Mouse (Mus musculus) cerebellum, adult 11-12 months (tissue): ENCODE data around the gene Ehd1.
A peak's percentile ranks its signal among the peaks of the same experiment; 100 is the strongest.
"Not testable (repeated sequence)": the region's sequence is repeated elsewhere in the genome, so short reads cannot be mapped to it uniquely, and the experiment has no call there.

Experiments used
- DNase-seq: peaks from one replicate; pipeline ENCODE4 v3.0.0; 2022

The Ehd1 gene

DNA sequence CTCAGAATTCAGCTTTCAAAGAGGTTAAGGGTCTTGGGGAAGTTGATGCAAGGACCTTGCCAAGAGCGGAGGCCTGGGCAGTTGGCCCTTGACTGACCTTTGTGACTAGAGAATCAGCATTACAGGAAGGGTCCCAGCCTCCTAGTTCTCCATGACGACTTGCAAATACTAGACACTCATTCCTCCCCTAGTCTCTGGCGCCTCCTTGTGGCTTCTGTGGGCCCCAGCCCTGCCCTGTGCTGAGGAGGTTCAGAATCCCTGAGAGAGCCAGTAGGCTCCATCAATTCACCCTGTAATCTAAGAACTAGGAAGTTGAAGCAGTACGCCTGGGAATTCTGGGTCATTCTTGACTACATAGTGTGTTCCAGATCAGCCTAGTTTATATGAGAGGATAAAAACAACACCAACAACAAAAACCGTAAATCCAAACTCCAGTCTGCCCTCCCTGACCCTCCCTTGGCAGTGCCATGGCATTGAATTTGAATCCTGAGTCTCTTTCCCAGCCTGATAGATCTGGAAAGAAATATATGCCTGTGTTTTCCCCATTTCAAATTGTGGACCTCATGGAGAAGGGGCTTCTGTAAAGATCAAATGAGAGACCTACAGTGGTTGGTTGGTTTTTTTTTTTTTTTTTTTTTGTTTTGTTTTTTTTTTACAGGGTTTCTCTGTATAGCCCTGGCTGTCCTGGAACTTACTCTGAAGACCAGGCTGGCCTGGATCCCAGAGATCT lies 28.4 kb downstream of the Ehd1 start:
- peak; percentile 90 for DNase-seq

DNA sequence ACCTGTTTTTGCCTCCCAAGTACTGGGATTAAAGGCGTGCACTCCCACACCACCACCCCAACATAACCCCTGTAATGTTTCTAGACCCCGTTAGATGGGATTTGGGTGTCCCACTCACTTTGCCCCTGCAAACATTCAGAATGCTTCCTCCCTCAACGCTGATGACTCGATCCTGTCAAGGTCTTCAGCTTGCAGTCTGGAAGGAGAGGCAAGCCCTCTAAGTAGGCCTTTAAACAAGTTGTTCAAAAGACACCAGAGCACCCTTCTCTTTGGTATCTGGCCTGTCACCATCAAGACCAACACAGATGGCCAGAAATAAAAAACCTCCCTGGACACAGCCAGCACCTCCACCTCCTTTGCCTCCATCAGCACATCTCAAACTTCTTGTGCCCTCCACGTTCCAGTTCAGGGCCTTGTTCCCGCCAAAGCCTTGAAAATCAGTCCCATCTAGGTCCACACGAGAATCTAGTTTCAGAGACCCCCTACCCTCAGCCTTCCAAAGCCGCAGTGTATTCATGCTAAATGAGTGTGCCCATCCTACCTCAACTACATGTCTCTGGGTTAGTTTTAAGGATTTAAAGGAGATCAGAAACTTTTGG lies 29.1 kb downstream of the Ehd1 start:
- DNase-seq, result peak; percentile 63

- DNase-seq, result peak; percentile 92
These were observed 29.6 kb downstream of the Ehd1 start, which contains the start of gene Cdc42bpg for GRCm38 (mm10) chr19:6306137-6306551. Cdc42bpg (plus strand) TSS chr19:6306456.

DNA sequence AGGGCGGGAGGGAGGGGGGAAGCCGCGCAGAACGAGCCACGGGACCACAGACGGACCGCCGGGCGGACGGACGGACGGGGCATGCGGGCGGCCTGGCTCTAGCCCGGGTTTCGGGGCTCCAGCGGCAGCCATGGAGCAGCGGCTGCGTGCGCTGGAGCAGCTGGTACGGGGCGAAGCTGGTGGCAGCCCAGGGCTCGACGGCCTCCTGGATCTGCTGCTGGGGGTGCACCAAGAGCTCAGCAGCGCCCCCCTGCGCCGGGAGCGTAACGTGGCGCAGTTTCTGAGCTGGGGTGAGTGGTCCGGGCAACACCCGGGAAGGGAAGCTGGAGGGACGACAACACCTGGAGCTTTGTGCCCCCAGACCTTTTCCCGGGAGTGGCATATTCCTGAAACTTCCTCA lies 30.1 kb downstream of the Ehd1 start:
- peak; percentile 82 for DNase-seq

GRCm38 (mm10) chr19:6307733-6308531 lies 31.4 kb downstream of the Ehd1 start:
- peak; percentile 81 for DNase-seq

DNA sequence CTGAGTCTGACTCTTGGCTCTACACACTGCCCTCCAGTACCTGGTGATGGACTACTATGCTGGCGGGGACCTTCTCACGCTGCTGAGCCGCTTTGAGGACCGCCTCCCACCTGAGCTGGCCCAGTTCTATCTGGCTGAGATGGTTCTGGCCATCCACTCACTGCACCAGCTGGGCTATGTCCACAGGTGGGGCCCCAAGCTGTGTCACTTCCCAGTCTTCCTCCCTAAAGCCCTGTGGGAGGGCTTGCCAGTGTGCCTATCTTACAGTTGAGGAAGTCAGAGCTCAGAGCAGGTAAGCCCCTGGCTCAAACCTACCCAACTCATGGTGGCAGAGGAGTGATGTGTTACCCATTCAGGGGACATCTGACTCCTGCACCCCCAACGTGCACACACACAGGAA lies 33.7 kb downstream of the Ehd1 start:
- DNase-seq, result peak; percentile 75

DNA sequence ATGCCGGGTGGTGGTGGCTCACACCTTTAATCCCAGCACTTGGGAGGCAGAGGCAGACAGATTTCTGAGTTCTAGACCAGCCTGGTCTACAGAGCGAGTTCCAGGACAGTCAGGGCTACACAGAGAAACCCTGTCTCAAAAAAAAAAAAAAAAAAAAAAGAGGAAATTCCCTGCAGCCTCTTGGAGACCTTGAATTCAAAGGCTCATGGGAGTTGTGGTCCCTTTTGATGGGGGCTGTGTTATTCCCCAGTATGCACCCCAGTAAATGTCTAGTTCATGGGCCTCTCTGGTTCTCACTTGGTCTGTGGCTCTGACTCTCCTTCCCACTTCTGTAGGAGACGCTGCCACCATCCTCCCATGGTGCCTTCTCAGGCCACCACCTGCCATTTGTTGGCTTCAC lies 35.3 kb downstream of the Ehd1 start:
- DNase-seq, result not testable (repeated sequence)

DNA sequence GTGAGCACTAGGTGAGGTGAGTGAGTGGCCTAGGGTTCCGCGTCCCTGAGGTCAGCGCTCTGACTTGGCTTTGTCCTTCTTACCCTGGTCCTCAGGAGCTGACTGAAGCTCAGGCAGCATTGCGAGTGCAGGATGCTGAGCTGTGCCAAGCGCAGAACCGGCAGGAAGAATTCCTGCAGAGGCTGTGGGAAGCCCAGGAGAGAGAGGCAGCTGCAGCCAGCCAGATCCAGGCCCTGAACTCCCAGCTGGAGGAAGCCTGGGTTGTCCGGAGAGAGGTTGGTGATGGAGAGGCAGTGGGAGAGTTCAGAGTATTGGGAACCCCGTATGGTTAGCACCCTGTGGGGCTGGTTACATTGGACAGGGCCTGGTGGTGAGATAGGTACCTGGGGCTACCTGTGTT lies 37.3 kb downstream of the Ehd1 start:
- peak; percentile 58 for DNase-seq

DNA sequence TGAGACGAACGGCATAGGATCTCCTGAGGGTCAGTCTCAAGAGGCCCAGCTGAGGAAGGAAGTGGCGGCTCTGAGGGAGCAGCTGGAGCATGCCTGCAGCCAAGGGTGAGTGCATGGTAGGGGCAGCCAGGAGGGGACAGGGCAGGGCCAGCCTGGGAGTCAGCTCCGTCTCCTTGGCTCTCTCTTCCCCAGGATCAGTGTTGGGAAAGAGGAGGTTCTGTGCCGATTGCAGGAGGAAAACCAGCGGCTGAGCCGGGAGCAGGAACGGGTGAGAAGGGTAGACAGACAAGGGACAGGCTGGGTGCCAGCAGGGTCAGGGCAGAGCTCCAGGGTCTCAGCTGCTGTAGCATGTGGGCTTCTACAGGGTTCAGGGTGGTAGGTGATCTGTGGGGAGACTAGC lies 38.0 kb downstream of the Ehd1 start:
- DNase-seq, result peak; percentile 45

GRCm38 (mm10) chr19:6315573-6315972 lies 39.0 kb downstream of the Ehd1 start:
- DNase-seq, result peak; percentile 80

DNA sequence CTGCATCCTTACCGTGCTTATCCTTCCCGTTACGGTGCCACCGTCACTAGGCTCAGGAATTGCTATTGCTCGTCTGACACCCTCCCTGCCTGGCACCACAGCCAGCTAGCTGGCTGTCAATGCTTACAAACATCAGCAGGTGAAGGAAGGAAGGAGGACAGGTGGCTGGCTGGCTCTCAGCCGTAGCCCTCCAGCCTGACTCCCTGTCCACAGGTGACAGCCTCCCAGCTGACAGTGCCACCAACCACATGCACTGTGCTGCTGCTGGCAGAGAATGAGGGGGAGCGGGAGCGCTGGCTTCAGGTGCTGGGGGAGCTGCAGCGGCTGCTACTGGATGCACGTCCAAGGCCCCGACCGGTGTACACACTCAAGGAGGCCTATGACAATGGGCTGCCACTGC lies 41.6 kb downstream of the Ehd1 start:
- no peak for DNase-seq

GRCm38 (mm10) chr19:6321358-6321757 lies 44.8 kb downstream of the Ehd1 start:
- DNase-seq, result no peak

- peak; percentile 22 for DNase-seq
These were observed 45.5 kb downstream of the Ehd1 start for GRCm38 (mm10) chr19:6321786-6322621.

DNA sequence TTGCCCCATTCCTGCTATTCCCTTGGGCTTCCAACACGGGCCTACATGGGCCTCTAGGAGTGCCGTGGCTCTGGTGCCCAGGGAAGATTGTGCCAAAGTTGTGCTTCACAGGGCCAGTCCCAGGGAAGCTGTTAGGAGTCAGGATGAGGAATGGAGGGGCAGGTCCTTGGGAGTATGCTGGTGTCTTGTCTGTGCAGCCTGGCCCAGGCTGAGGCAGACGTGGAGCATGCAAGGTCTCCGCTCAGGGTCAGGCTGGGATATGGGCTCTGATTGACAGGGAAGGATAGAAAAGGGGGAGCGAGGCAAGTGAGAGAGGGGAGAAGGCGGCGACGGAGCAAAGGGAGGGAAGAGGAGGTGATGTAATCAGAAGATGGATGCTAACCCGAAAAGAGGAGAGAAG lies 48.2 kb downstream of the Ehd1 start:
- DNase-seq, result no peak

DNA sequence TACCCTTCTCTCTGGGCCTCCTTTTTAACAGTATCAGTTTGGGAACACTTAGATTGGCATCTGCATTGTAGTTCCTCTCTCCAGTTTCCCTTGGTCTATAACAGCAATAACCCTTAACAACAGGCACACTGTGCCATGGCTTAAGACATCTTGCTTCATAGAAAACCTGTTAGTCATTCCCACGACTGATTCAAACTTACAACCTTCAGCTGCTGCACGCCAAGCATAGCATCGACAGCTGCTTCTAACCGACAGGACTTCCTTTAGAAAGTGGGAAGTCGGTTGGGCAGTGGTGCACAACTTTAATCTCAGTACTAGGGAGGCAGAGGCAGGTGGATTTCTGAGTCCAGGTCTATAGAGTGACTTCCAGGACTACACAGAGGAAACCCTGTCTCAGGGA lies 54.7 kb downstream of the Ehd1 start:
- no peak for DNase-seq

DNA sequence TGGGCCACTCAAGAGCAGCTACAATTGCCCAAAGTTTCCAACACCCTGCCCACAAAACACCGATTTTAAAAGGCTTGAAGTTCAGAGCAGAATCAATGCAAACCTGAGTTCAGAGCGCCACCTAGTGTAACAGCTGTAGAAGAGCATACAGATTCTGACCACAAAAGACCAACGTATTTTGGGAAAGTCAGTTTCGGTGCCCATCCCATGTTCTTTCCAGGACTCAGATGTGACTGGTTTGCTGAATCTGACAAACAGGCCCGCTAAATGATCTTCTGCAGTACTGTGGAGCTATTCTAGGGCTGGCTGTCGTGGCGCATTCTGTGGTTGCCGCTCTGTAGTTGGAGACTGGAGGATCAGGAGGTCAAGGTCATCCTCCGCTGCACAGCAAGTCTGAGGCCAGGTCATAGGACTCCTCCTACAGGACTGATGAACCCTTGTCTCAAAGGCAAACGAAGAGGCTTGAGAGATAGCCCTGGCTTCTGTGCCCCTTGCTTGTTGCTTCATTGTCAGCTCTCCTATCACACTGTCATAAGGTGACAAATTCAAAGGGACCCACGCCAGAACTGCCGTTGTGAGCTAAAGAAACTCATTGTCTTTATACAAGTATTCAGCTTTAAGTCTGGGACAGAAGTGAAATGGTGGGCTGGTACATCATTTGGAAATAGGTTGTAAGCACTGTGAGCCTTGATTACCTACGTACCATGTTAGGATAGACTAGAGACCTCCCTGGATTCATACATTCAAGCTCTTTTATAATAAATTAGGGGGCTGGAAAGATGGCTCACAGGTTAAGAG lies 55.4 kb downstream of the Ehd1 start:
- DNase-seq, result peak; percentile 52

DNA sequence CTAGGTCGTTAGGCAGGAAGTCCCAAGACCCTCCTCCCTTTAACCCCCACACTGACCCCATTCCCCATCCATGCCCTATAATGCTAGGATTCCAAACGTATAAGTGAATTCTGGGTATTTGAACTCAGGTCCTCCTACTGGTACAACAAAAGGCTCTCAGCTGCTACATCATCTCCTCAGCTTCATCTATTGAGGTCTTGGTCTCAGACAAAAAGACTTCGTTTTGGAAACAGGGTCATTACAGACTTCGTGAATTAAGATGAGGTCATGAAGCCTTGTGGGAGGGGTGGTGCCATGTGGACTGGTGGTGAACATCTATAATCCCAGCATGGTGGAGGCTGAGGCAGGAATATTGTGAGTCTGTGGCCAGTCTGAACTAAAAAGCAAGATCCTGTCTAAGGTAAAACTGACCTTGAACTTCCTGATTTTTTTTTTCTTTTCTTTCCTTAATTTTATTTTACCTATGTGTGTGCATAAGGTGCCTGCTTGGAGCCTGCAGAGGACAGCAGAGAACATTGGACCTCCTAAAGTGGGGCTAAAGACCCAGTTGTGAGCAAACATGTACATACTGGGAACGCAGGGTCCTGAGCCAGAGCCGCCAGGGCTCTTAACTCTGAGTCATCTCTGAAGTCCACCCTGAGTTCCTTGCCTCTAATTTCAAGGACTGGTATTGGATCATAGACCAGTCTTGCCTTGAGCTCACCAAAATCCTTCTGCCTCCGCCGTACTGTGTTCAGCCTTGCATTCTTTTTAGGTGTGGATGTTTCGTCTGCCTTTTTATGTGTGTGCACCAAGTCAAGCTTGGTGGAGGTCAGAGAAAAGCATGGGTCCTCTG lies 57.5 kb downstream of the Ehd1 start:
- peak; percentile 42 for DNase-seq

DNA sequence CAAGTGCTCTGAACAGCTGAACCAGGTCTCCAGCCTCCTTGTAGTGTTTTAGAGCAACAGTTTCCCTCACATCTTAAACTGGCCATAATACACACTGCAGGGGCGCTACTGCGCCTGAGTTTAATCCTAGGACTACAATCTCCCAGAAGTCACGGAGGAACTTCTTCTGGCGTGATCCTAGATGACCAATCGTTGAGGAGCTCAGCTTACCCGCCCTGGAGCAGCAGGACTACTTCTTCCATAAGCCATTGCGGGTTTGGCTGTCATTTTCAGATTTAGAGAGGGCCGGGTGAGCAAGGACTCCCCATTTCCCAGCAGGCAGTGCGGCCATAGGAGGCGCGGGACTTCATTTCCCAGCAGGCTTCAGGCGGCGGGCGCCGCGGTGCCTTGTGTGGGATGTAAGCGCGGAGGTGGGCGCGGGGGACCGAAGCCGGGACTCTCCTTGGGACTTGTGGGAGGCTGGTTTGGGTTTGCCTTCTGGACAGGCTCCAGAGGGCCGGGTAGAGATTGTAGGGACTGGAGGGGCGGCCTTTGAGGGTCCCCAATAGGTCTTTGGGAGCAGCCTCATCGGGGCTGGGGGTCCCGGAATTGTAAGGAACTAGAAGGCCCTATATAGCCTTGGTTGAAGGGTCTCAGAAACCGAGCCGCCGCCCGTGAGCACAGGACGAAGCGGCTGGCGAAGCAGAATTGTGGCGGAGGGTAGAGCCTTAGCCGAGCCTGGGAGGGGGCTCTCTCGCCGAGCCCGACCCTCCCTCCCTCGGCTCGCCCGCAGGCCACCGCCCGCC lies 58.3 kb downstream of the Ehd1 start, which contains the start of gene Men1:
TSS of gene Men1 (plus strand) at position 307 of the 785 bp plus-strand sequence.
- DNase-seq, result peak; percentile 94

DNA sequence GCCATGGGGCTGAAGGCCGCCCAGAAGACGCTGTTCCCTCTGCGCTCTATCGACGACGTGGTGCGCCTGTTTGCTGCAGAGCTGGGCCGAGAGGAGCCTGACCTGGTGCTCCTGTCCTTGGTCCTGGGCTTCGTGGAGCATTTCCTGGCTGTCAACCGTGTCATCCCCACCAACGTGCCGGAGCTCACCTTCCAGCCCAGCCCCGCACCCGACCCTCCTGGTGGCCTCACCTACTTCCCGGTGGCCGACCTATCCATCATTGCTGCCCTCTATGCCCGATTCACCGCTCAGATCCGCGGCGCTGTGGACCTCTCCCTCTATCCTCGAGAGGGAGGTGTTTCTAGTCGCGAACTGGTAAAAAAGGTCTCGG lies 58.9 kb downstream of the Ehd1 start:
- DNase-seq, result peak; percentile 47

- peak; percentile 48 for DNase-seq
These were observed 60.4 kb downstream of the Ehd1 start for GRCm38 (mm10) chr19:6336920-6337319.
